In genomic region chr3:88483621-88484020, GRCm38 (mm10) we compare ENCODE assay signal across 8 mouse cellular contexts. TPM values are rescaled to one million over a fixed set of nuclear protein-coding genes. Genes with fewer than 3 reads are reported as not detected.
A peak's percentile ranks its signal among the peaks of the same experiment; 100 is the strongest.
DNase-seq lines count a peak whose midpoint lies in the region; ATAC-seq and TF ChIP-seq lines count a peak whose summit lies in the region.

No protein-coding gene starts in this region.

- H3K9me3 ChIP-seq in liver, embryonic 12.5 days (replicated peaks), result no peaks in the 10 kb centered on the region
- H3K9me3 ChIP-seq in stomach, embryonic 15.5 days, result no peaks in the 10 kb centered on the region

- no peak overlapping the region for H3K27ac ChIP-seq in kidney, adult 2 months (ENCODE audit: insufficient read depth, low read depth, low read length)
- H3K27ac ChIP-seq in liver, embryonic 12.5 days, result no peak overlapping the region
- no peak overlapping the region for H3K27ac ChIP-seq in stomach, embryonic 15.5 days

- H3K36me3 ChIP-seq in kidney, adult 2 months (ENCODE audit: control insufficient read depth, insufficient read depth, low read length), result no peaks in the 10 kb centered on the region; the same call in 1 of the 2 replicates
- H3K36me3 ChIP-seq in liver, embryonic 12.5 days, result peaks cover 81% of the 10 kb centered on the region
- peaks cover 34% of the 10 kb centered on the region for H3K36me3 ChIP-seq in stomach, embryonic 15.5 days

- no peak overlapping the region for H3K4me3 ChIP-seq in kidney, adult 2 months (ENCODE audit: insufficient read depth, low read depth, low read length)
- H3K4me3 ChIP-seq in liver, embryonic 12.5 days, result no peak overlapping the region
- H3K4me3 ChIP-seq in stomach, embryonic 15.5 days (replicated peaks), result no peak overlapping the region

- H3K27me3 ChIP-seq in kidney, adult 2 months (replicated peaks; ENCODE audit: control insufficient read depth, insufficient read depth, low read length), result no peaks in the 10 kb centered on the region
- peaks cover 61% of the 10 kb centered on the region for H3K27me3 ChIP-seq in liver, embryonic 12.5 days (replicated peaks)
- H3K27me3 ChIP-seq in stomach, embryonic 15.5 days (replicated peaks), result 0 out of 2 replicates have a peak, but pooled peaks cover 7% of the 10 kb centered on the region

- TF ChIP-seq POLR2A in kidney, adult 2 months (IDR thresholded peaks at IDR 0.05; ENCODE audit: low read depth, low read length), result no peak

- H3K4me2 ChIP-seq in liver, embryonic 12.5 days, result no peak overlapping the region
- no peak overlapping the region for H3K4me2 ChIP-seq in stomach, embryonic 15.5 days

- peak; percentile 79 for DNase-seq in urinary bladder, postnatal 14 days (ENCODE audit: low spot score)
- no peak for DNase-seq in urinary bladder, adult 18-20 months (ENCODE audit: low spot score in 2 of 2)
- peak; percentile 91 to 96 for DNase-seq in cerebellum, postnatal 10 days
- peak; percentile 51 to 69 for DNase-seq in frontal cortex, postnatal 25 days (ENCODE audit: low spot score in 2 of 2)
- peak; percentile 76 for DNase-seq in kidney, adult 2 months
- peak; percentile 71 to 81 for DNase-seq in natural killer cell, adult 2 months (ENCODE audit: low spot score in 2 of 2)

- H3K9ac ChIP-seq in liver, embryonic 12.5 days, result no peak overlapping the region
- H3K9ac ChIP-seq in stomach, embryonic 15.5 days, result no peak overlapping the region

- peak; percentile 61 for ATAC-seq in liver, embryonic 12.5 days
- peak; percentile 36 for ATAC-seq in stomach, embryonic 15.5 days (ENCODE audit: insufficient read depth, low FRiP score, low read depth)

- WGBS in kidney, adult 2 months, result 11% methylated on average over 5 of the region's 5 CpGs
- WGBS in liver, embryonic 12.5 days (ENCODE audit: insufficient replicate concordance), result 10% methylated on average over 5 of the region's 5 CpGs
- 12% methylated on average over 5 of the region's 5 CpGs for WGBS in stomach, embryonic 15.5 days

- peak; percentile 93 for TF ChIP-seq CTCF in kidney, adult 2 months (conservative IDR thresholded peaks at IDR 0.05; ENCODE audit: insufficient read depth, insufficient read length, low read depth, low read length)

- H3K4me1 ChIP-seq in kidney, adult 2 months (ENCODE audit: control insufficient read depth, insufficient read depth, low read length), result no peaks in the 10 kb centered on the region; the same call in 1 of the 2 replicates
- H3K4me1 ChIP-seq in liver, embryonic 12.5 days, result peaks cover 6% of the 10 kb centered on the region
- H3K4me1 ChIP-seq in stomach, embryonic 15.5 days, result peaks cover 17% of the 10 kb centered on the region

RNA-seq across cellular contexts. Expression of gene Sema4a, which starts 22.6 kb away (rescaled TPM):
- polyA plus RNA-seq in kidney, adult 2 months (2012; rRNA removed), result 176 and 197 TPM in 2 replicates
- 14.4 and 17.6 TPM in 2 replicates for polyA plus RNA-seq in liver, embryonic 12.5 days (2016; fragmentation: Nextera tagmentation; extraction: Ambion mirVana)
- polyA plus RNA-seq in stomach, embryonic 15.5 days (2015; fragmentation: Nextera tagmentation; extraction: Ambion mirVana), result 22.3 and 25.1 TPM in 2 replicates

RNA-seq across cellular contexts. Expression of gene Lmna, which starts 26.1 kb away (rescaled TPM):
- 55.2 and 73.2 TPM in 2 replicates for polyA plus RNA-seq in kidney, adult 2 months (2012; rRNA removed)
- 189 TPM in 2 replicates for polyA plus RNA-seq in liver, embryonic 12.5 days (2016; fragmentation: Nextera tagmentation; extraction: Ambion mirVana)
- 179 and 214 TPM in 2 replicates for polyA plus RNA-seq in stomach, embryonic 15.5 days (2015; fragmentation: Nextera tagmentation; extraction: Ambion mirVana)

RNA-seq across cellular contexts. Expression of gene Mex3a, which starts 48.6 kb away (rescaled TPM):
- 0.61 and 0.63 TPM in 2 replicates for polyA plus RNA-seq in kidney, adult 2 months (2012; rRNA removed)
- polyA plus RNA-seq in liver, embryonic 12.5 days (2016; fragmentation: Nextera tagmentation; extraction: Ambion mirVana), result 2.8 and 3.1 TPM in 2 replicates
- 11.9 and 12.1 TPM in 2 replicates for polyA plus RNA-seq in stomach, embryonic 15.5 days (2015; fragmentation: Nextera tagmentation; extraction: Ambion mirVana)

RNA-seq across cellular contexts. Expression of gene Slc25a44, which starts 58.7 kb away (rescaled TPM):
- 38.3 and 42.7 TPM in 2 replicates for polyA plus RNA-seq in kidney, adult 2 months (2012; rRNA removed)
- 14.0 and 14.9 TPM in 2 replicates for polyA plus RNA-seq in liver, embryonic 12.5 days (2016; fragmentation: Nextera tagmentation; extraction: Ambion mirVana)
- polyA plus RNA-seq in stomach, embryonic 15.5 days (2015; fragmentation: Nextera tagmentation; extraction: Ambion mirVana), result 15.7 and 16.0 TPM in 2 replicates

Comparison
In these comparisons a context has a peak if more than half of its experiments do, and no peak if none do; other contexts are left out.
1. DNase-seq: peak in urinary bladder, postnatal 14 days (single experiment), cerebellum, postnatal 10 days (2 of 2), frontal cortex, postnatal 25 days (2 of 2), kidney, adult 2 months (single experiment) and natural killer cell, adult 2 months (2 of 2); none in urinary bladder, adult 18-20 months (0 of 2).